Mouse (Mus musculus): ENCODE results near the gene Hsd3b7. TPM values are rescaled to one million over a fixed set of nuclear protein-coding genes. Genes with fewer than 3 reads are reported as not detected.
A peak's percentile ranks its signal among the peaks of the same experiment; 100 is the strongest.

The Hsd3b7 gene
- polyA plus RNA-seq, 1 experiment from 2014 or later, result 22.0 TPM

DNA sequence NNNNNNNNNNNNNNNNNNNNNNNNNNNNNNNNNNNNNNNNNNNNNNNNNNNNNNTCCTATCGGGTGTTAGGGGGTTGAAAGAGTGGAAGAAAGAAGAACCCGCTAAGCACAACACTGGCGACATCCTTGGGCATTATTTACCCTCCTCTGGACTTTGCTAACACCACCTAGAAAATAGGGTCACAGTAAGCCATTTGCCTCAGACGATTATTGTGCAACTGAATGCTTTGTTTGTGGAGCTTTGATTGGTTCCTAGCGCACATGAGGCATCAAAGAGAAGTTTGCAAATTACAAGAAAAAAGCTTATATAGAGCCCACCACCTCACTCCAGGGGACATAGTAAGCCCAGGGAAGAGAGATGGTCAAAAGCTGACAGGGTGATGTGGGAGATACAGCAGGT lies 8.4 kb downstream of the Hsd3b7 start:
- no peak overlapping the region for H3K4me2 ChIP-seq
- ATAC-seq (replicated peaks; ENCODE audit: insufficient number of reproducible peaks, insufficient read depth, low FRiP score, low read depth), result no peak
- no peak overlapping the region for H3K27ac ChIP-seq
- H3K36me3 ChIP-seq, result no peaks in the 10 kb centered on the region
- H3K9ac ChIP-seq, result no peak overlapping the region
- peaks cover 1% of the 10 kb centered on the region for H3K4me1 ChIP-seq (replicated peaks)
- no peak overlapping the region for H3K4me3 ChIP-seq
- H3K9me3 ChIP-seq (replicated peaks), result no peaks in the 10 kb centered on the region
- no peaks in the 10 kb centered on the region for H3K27me3 ChIP-seq
- WGBS, result 62% methylated on average over 5 of the region's 5 CpGs

DNA sequence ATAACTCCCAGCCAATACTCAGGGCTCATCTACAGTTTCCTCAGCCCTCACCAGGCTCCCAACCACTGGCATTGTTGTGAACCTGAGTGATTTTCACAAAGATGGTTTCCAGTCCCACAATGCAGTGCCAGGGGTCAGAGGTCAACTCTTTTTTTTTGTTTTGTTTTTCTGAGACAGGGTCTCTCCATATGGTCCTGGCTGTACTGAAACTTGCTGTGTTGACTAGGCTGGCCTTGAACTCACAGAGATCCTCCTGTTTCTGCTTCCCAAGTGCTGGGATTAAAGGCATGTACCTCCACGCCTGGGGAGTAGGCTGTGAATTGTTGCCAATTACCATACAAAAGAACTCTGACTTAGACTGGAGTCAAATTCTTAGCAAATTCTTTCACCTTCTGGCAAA lies 9.4 kb downstream of the Hsd3b7 start:
- H3K36me3 ChIP-seq, result no peaks in the 10 kb centered on the region
- H3K27ac ChIP-seq, result no peak overlapping the region

DNA sequence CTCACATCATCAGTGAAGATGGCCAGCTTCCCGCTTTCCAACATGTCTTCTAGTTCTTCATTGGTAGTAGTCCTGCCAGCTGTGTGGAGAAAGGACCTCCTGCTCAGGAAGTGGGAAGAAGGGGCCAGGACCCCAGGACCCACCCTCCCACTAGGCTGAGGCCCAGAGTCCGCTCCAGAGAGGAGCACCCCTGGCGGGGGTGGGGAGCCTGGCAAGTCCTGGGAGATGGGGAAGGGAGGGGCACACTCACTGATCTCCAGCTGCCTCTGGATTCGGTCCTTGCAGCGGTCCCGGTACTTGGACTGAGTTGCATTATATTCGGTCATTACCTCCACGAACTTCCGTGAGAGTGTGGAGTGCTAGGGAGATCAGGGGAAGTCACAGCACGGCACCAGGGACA lies 10.2 kb downstream of the Hsd3b7 start:
- Histone ChIP-seq H3K4me3 (no peak overlapping the region), H3K36me3 (no peaks in the 10 kb centered on the region), H3K27ac (no peak overlapping the region), H3K4me1 (replicated peaks) (peaks cover 17% of the 10 kb centered on the region), H3K27me3 (no peaks in the 10 kb centered on the region), H3K9me3 (replicated peaks) (no peaks in the 10 kb centered on the region), H3K4me2 (no peak overlapping the region), H3K9ac (no peak overlapping the region)
- no peak for ATAC-seq (replicated peaks; ENCODE audit: insufficient number of reproducible peaks, insufficient read depth, low FRiP score, low read depth)
- WGBS, result 74% methylated on average over 10 of the region's 10 CpGs

More for the DNA sequence above, 9.4 kb downstream of the Hsd3b7 start:
- Histone ChIP-seq H3K9ac (no peak overlapping the region), H3K4me1 (replicated peaks) (peaks cover 11% of the 10 kb centered on the region), H3K4me2 (no peak overlapping the region), H3K27me3 (no peaks in the 10 kb centered on the region), H3K4me3 (no peak overlapping the region), H3K9me3 (replicated peaks) (no peaks in the 10 kb centered on the region)
- 92% methylated on average over 1 of the region's 1 CpGs for WGBS
- ATAC-seq (replicated peaks; ENCODE audit: insufficient number of reproducible peaks, insufficient read depth, low FRiP score, low read depth), result no peak

DNA sequence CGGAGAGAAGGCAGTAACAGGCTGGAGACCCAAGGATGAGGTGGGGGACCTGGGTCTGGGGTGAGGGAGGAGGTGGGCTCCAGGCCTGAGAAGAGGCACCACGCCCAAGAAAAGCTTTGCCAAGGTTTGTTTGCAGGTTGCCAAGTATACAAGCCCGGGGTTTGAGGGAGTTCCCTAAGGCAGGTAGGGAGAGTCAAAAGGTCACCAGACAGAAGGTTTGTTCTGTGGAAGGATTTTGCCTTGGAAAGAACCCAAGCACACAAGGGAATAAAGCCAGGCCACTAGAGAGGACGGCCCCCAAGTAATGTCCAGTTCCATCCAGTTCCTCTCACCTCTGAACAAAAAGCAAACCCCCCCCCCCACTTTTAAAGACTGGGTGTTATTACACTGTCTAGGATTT lies 10.8 kb downstream of the Hsd3b7 start:
- no peak overlapping the region for H3K4me2 ChIP-seq
- H3K27me3 ChIP-seq, result no peaks in the 10 kb centered on the region
- no peak overlapping the region for H3K4me3 ChIP-seq
- no peak overlapping the region for H3K9ac ChIP-seq
- 76% methylated on average over 4 of the region's 4 CpGs for WGBS
- H3K27ac ChIP-seq, result no peak overlapping the region
- no peak for ATAC-seq (replicated peaks; ENCODE audit: insufficient number of reproducible peaks, insufficient read depth, low FRiP score, low read depth)
- peaks cover 21% of the 10 kb centered on the region for H3K4me1 ChIP-seq (replicated peaks)
- H3K36me3 ChIP-seq, result no peaks in the 10 kb centered on the region
- no peaks in the 10 kb centered on the region for H3K9me3 ChIP-seq (replicated peaks)

DNA sequence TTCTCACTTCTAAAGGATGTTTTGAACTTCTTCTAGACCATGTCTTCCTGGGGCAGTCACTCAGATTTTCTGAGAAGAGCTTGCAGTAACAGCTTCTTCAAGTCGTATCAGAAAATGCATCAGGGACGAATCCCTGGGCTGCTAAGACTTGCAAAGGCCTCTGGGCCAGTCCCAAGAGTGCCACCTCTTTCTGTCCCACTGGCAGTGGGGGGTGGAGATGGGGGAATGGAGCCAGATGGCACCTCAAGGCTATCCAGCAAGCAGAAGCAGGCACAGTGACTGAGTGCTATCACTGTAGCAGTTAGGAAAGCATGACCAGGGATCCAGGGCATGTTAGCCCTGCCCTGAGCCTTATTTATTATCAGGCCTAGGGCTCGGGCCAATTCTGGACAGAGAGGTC lies 11.9 kb downstream of the Hsd3b7 start:
- Histone ChIP-seq H3K27me3 (no peaks in the 10 kb centered on the region), H3K4me2 (no peak overlapping the region), H3K27ac (no peak overlapping the region), H3K9me3 (replicated peaks) (no peaks in the 10 kb centered on the region), H3K36me3 (no peaks in the 10 kb centered on the region), H3K9ac (no peak overlapping the region), H3K4me1 (replicated peaks) (peaks cover 21% of the 10 kb centered on the region), H3K4me3 (no peak overlapping the region)
- no peak for ATAC-seq (replicated peaks; ENCODE audit: insufficient number of reproducible peaks, insufficient read depth, low FRiP score, low read depth)
- WGBS, result 63% methylated on average over 3 of the region's 3 CpGs

DNA sequence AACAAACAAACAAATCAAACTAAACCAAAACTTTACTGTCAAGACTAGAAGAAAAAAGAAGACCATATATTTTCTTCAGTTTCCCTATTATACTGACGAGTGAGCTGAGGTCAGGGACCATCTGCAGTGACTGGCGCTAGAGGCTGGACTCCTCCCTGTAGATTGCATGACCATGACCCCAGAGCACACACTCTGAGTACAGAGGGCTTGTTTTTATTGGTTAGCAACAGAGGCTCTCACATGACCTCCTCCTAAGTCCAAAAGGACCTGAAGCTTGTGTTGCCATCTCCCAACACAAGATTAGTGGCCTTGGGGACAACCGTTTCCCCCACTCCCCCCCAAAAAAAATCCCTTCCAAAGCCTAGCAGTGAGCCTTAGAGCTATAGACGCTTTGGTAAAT lies 13.4 kb downstream of the Hsd3b7 start:
- 0 out of 2 replicates have a peak overlapping the region, but pooled peaks have one; percentile 3 for H3K4me3 ChIP-seq
- H3K4me2 ChIP-seq, result peak overlapping the region; percentile 45
- no peaks in the 10 kb centered on the region; the same call in 1 of the 2 replicates for H3K27me3 ChIP-seq
- H3K9me3 ChIP-seq (replicated peaks), result no peaks in the 10 kb centered on the region
- no peak for ATAC-seq (replicated peaks; ENCODE audit: insufficient number of reproducible peaks, insufficient read depth, low FRiP score, low read depth)
- WGBS, result 71% methylated on average over 4 of the region's 4 CpGs
- peak overlapping the region; percentile 88 for H3K27ac ChIP-seq
- H3K4me1 ChIP-seq (replicated peaks), result peaks cover 21% of the 10 kb centered on the region
- H3K36me3 ChIP-seq, result no peaks in the 10 kb centered on the region
- no peak overlapping the region; the same call in 1 of the 2 replicates for H3K9ac ChIP-seq

DNA sequence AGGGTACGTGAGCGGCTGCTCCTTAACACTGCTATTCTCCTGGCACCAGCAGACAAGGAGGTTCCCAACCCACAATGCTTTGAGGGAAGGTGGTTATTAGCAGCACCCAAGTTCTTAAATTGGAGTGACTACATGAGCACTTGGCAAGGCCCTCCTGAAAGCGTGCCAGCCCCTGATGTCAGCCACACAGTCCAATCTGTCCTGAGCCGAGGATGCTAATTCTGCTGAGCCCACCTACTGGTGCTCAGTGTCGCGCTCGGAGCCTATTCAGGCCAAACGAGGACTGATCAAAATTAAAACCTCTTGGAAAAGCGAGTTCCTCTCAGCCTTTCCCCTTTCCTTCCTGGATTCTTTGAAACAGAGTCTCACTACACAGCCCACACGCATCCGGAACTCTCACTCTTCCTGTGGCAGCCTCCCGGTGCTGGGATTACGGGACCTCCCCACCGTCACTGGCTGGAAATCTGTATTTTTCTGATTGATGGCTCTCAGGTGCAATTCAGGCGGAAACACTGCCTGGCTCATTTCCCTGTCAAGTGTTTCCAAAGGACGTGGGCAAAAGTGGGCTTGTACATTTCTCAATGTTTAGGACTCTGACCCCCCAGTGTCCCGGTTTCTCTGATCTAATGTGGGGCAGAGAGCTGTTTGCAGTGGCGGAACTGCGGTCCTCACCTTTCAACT lies 14.0 kb downstream of the Hsd3b7 start:
- Histone ChIP-seq H3K36me3 (no peaks in the 10 kb centered on the region), H3K9ac (peak overlapping the region; percentile 8; the same call in 1 of the 2 replicates), H3K9me3 (replicated peaks) (no peaks in the 10 kb centered on the region), H3K4me3 (0 out of 2 replicates have a peak overlapping the region, but pooled peaks have one; percentile 3), H3K27ac (peak overlapping the region; percentile 88), H3K27me3 (no peaks in the 10 kb centered on the region; the same call in 1 of the 2 replicates), H3K4me2 (peak overlapping the region; percentile 45), H3K4me1 (replicated peaks) (peaks cover 21% of the 10 kb centered on the region)
- peak; percentile 79 for ATAC-seq (replicated peaks; ENCODE audit: insufficient number of reproducible peaks, insufficient read depth, low FRiP score, low read depth)
- 61% methylated on average over 19 of the region's 19 CpGs for WGBS

DNA sequence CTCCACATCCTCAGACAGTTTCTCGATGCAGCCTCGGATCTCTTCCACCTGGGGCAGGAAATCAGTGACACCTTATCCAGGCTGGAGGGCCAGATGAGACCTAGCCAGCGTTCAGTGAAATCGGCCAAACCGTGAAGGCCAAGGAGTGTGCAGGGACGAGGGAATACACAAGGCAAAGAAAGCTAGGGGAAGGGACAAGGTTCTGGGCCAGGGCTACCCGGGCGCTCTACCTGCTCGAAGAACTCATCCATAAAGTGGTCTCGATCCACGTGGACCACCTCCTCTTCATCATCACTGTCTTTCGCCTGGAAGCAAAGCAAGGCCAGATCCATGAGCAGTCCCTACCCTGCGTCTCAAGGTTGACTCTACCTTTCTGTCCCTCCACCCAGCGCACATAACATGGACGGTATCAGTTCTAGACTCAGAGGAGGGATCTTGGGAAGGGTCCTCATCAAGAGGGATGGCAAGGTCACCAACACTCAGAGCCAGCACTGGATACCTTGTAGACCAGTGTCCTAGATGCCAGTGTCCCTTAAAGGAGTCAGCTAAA lies 14.8 kb downstream of the Hsd3b7 start:
- Histone ChIP-seq H3K4me2 (no peak overlapping the region), H3K36me3 (no peaks in the 10 kb centered on the region), H3K27me3 (no peaks in the 10 kb centered on the region; the same call in 1 of the 2 replicates), H3K9ac (no peak overlapping the region), H3K9me3 (replicated peaks) (no peaks in the 10 kb centered on the region), H3K27ac (peak overlapping the region; percentile 0; the same call in 1 of the 2 replicates), H3K4me1 (replicated peaks) (peaks cover 21% of the 10 kb centered on the region), H3K4me3 (no peak overlapping the region)
- ATAC-seq (replicated peaks; ENCODE audit: insufficient number of reproducible peaks, insufficient read depth, low FRiP score, low read depth), result no peak
- 86% methylated on average over 15 of the region's 15 CpGs for WGBS

DNA sequence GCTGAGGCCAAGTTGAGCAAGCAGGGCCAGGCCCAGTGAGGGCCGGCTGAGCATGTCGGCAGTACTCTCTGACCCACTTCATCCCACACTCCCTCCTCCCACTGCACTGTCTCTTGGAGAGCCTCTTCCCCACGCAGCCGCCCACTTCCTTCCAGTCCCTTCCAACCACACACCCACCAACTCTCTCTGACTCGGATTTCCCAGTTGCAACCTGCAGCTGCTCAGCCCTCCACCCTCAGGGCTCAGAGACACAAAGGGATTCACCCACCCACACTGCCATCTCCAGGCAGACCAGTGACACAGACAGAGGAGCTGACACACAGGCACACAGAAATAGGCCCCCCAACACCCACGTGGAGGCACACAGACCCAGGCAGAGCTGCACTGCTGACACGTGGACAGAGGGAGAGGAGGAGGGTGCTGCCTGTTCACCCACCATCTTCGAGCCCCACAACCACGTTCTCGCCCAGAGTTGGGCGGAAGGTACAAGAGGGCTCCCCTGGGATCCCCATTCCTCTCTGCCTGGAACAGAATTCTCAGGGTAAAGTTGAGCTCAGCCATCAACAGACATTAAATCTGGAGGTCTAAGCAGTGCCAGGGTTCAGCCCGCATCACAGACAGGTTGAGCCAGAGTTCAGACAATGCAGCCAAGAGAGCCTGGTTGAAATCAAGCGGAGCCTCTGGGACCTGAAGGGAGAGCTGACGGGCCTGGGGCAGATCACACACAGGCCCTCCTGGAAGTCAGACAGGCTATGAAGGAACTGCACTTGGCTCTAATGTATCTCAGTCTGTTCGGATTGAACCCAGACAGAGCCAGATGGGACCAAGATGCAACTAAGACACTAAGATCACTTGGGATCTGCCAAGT lies 15.8 kb downstream of the Hsd3b7 start:
- Histone ChIP-seq H3K4me3 (no peak overlapping the region), H3K36me3 (no peaks in the 10 kb centered on the region), H3K4me2 (no peak overlapping the region), H3K4me1 (replicated peaks) (peaks cover 21% of the 10 kb centered on the region), H3K27ac (peak overlapping the region; percentile 0; the same call in 1 of the 2 replicates), H3K9ac (no peak overlapping the region), H3K27me3 (no peaks in the 10 kb centered on the region; the same call in 1 of the 2 replicates), H3K9me3 (replicated peaks) (no peaks in the 10 kb centered on the region)
- peak; percentile 44; the same call in 1 of the 2 replicates for ATAC-seq (replicated peaks; ENCODE audit: insufficient number of reproducible peaks, insufficient read depth, low FRiP score, low read depth)
- WGBS, result 51% methylated on average over 15 of the region's 15 CpGs

DNA sequence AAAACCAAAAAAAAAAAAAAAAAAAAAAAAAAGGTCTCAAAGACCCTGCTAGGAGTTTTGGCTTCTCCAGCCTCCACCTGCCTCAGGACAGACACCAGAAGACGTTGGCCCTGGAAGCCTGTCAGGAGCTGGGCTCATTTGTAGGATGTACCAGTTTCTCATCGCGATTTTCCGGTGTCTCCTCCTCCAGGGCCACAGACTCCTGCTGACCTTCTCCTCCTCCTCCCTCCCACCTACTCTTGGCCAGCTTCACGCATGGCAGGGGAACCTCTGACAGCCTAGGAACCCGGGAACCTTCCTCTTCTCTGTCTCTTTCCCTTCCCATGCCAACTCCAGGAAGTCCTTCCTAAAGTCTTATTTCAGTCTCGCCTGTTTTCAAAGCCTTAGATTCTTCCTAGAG lies 16.6 kb downstream of the Hsd3b7 start:
- Histone ChIP-seq H3K4me2 (no peak overlapping the region), H3K4me1 (replicated peaks) (peaks cover 21% of the 10 kb centered on the region), H3K9me3 (replicated peaks) (no peaks in the 10 kb centered on the region), H3K9ac (no peak overlapping the region), H3K36me3 (no peaks in the 10 kb centered on the region), H3K27ac (no peak overlapping the region), H3K27me3 (no peaks in the 10 kb centered on the region; the same call in 1 of the 2 replicates), H3K4me3 (no peak overlapping the region)
- WGBS, result 74% methylated on average over 7 of the region's 7 CpGs
- no peak for ATAC-seq (replicated peaks; ENCODE audit: insufficient number of reproducible peaks, insufficient read depth, low FRiP score, low read depth)

DNA sequence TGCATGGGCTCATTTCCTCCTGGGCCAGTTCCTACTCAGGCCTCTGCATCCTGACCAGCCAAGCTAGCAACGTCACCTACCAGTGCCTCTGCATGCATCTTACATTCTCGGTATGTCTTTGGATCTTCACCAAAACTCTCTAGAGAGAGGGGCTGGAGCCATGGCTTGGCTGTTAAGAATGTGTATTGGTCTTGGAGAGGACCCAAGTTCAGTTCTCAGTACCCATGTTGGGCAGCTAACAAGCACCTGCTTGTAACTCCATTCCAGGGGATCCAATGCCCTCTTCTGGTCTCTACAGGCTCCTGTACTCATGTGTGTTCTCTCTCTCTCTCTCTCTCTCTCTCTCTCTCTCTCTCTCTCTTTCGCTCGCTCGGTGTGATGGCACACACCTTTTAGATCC lies 17.4 kb downstream of the Hsd3b7 start:
- Histone ChIP-seq H3K9me3 (replicated peaks) (no peaks in the 10 kb centered on the region), H3K9ac (no peak overlapping the region), H3K4me2 (no peak overlapping the region), H3K4me1 (replicated peaks) (peaks cover 21% of the 10 kb centered on the region), H3K36me3 (no peaks in the 10 kb centered on the region), H3K27ac (no peak overlapping the region), H3K27me3 (no peaks in the 10 kb centered on the region; the same call in 1 of the 2 replicates), H3K4me3 (no peak overlapping the region)
- WGBS, result 83% methylated on average over 5 of the region's 5 CpGs
- no peak for ATAC-seq (replicated peaks; ENCODE audit: insufficient number of reproducible peaks, insufficient read depth, low FRiP score, low read depth)

Measured in heart, embryonic 15.5 days (tissue).